Mouse (Mus musculus) cerebellum, adult 11-12 months (tissue): ENCODE data around the gene Grb7.
A peak's percentile ranks its signal among the peaks of the same experiment; 100 is the strongest.

Experiments used
- DNase-seq: peaks from one replicate; pipeline ENCODE4 v3.0.0; 2022

The Grb7 gene

DNA sequence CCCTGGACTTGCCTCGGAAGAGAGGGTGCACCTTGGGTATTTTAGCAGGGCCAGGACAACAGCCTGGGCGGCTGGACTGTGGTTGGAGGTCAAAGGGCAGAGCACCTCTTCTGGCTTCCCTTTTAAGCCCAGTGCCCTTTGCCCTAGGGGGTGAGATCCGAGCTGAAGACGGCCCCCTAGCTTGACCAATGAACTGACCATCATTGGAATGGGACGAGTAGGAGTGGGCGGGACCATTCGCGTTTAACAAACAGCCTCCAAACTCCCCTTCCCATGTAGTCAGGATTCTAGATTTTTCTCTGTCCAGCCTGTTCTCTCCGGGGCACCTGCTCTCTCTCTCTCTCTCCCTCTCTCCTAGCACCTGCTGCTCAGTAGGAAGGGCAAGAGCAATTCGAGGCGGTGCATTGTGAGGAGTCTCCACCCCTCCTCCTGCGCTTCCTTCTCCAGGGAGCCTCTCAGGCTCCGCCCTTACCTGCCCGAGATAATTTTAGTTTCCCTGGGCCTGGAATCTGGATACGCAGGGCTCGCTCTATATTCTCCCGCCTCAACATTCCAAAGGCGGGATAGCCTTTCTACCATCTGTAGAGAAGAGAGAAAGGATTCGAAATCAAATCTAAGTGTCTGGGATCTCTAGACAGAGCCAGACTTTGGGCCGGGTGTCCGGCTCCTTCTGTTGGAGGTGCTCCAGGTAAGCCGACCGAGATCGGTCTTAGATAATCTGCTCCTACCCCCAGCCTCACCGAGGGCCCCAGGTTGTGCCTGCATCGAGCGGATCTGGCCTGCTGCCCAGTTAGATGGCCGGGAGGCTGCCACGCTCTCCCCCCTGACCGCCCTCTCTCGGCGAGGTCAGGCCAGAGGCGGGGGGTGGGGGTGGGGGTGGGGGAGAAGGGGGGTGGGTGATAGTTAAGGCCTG is 624 bp downstream of the Grb7 start:
- peak; percentile 75 for DNase-seq

DNA sequence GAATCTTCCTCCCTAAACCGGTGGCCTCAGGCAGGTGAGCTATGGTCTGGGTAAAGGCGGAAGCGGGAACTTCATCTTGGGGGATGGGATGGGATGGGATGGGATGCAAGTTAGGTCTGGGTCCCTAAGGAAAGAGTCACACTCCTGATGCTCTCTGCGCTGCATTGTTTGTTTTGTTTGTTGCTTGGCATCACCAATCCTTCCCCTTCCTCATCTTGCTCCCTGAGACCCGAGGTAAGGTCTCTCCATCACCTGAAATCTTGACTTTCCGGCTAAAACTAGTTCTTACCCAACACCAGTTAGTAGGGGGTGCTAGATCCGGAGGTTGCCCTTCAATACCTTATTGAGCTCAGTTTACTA is 1.3 kb downstream of the Grb7 start:
- DNase-seq = no peak

DNA sequence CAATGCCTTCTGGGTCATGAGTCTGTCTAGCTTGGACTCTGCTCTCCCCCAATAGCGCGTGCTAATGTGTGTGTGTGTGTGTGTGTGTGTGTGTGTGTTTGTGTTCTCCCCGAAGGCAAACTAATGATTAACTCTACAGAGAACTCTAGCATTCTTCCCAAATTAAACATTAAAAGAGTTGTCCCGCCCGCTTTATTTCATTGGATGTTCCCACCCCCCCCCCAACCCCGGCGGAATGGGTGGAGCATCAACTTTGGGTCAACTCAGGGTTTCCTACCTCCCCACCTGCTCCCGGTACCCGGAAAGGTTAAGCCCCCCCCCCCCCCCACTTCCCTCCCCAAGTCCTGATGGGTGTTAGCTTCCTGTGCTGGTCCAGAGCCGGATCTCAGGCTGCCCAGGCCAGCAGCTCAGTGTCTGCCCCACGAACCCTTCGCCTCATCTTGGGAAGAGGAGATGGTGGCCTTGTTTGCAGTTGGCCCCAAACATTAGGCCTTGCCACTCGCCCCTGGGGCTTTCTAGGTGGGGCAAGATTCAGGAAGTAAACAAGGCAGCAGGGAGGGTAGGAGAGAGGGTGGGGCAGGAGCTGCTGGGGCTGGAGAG is 2.1 kb downstream of the Grb7 start:
- no peak for DNase-seq

DNA sequence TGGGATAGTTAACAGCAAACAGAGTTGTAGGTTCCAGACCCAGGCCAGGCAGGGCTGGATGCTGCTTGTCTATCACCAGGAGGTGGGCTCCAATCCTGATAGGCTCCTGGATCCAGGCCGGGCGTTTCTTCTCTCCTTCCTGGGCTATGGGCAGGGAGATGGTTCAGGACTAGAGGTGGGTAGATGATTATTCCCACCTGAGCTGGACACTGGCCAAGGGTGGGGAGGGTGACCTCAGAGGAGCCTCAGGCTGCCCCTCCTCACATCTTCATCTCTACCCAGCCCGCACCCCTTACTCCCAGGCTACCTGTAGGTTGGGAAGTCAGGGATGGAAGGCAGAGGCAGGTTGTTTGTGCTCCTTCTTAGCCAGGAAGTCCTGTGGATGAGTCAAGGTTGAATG is 3.2 kb downstream of the Grb7 start:
- DNase-seq = peak; percentile 47

DNA sequence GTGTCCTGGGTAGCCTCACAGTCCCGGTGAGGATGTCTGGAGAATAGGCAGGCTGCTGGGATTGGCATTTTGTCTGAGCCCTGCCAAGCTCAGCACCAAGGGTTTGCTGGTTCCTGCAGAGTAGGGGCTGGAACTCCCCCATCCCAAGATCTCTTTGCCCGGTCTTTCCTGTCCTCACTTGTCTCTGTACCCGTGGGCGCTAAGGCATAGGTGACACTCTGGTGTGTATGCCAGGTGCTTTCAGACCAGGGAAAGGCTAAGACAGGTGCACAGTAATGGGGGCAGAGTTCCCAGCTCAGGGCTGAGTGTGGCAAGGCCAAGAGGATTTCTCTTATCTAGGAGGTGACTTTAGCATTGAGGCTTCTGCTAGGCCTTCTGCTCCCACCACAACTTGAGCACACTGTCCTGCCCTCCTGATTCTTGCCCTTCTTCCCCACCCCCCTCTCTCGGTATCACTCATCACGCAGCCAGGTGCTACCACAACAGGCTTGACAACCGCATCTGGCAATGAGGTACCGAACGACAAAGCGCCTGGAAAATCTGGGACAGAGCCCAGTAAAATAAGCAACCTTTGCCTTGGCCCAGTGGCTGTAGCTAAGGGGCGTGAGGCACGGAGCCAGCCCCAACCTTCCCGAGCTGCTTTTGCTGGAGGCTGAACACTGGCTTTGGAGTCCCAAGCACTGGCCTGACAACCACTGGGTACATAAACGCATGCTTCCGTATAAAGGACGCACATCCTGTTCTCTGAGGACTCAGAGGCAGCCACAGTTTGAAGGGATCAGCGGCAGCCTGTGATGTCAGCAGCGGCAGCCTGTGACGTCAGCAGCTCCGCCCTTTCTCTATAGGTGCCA is 4.0 kb downstream of the Grb7 start:
- no peak for DNase-seq

DNA sequence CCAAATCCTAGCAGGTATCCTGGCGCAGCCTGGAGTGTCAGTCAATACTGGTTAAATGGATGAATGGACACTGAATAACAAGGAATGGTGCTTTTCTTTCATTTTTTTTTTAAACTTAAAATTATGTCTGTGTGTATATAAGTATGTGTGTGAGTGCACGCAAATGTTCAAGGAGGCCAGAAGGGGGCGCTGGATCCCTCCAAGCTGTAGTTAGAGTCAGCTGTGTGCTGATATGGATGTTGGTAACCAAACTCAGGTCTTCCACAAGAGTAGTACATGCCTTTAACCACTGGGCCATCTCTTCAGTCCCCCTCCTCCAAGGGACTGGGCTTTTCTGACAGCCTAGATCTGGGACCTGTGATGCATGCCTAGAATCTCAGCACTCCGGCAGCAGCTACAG is 9.3 kb downstream of the Grb7 start:
- no peak for DNase-seq

DNA sequence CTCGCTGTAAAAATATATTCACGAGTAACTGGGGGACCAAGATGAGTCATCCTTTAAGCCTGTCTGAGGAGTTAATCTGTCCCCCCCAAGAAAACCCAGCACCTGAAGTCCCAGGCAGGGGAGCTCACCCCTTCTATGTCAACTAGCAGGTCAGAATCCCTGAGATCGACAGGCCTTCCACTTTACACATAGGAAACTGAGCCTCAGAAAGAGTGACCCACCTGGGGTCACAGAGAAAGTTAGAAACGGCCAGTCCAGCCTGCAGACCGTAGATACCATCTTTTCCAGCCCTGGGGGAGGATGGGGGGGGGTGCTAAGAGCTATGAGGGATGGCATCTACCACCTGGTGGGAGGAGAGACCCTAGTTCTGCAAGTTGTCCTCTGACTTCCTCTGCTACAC is 10.4 kb downstream of the Grb7 start:
- no peak for DNase-seq

DNA sequence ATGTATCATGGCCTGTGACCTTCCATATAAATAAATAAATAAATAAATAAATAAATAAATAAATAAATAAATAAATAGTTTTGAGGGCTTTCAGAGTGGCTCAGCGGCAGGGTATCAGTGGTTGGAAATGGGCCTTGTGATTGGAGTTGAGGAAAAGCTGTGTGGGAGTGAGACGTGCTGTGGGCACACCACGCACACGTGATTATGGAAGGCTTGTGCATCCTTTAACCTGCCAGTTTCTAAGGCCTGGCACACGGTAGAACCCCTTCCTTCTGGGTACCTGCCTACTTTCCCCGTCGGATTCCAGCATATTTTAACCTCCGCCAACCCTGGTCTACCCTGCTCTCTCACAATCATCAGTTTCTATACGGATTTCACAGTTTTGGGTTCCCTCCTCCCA is 10.8 kb downstream of the Grb7 start:
- DNase-seq = no peak

DNA sequence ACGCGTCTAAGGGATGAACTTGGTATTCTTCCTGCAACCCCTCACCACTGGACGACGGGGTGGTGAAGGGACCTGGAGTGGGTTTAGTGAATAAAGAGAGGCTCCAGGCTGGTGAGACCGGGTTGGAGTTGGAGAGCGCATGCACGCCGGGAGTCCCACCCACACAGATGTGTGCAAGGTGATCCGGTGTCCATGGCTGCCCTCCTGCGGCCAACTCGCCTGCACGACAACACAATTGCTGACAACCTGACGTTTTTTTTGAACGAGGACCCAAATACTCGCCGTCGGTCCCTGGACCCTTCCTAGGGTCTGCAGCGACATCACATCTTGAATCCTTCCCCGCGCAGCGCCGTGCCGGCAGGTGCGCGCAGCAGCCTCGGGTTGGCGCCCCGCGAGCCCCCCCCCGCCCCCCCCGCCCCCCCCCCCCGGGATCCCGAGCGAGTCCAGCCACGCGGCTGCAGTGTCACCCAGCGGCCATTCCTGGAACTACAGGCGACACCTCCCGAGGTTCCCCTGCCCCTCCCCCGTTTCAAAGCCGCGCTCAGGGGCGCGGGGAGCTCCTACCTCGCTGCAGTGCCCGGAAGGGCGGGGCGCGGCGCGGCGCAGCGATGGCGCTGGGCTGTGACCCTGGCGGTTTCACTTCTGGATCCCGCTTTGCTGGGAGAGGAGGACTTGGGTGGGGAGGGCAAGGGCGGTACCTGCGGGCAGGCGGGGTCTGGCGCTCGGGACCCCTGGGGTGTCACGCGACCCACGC is 11.3 kb downstream of the Grb7 start:
- DNase-seq = peak; percentile 86

DNA sequence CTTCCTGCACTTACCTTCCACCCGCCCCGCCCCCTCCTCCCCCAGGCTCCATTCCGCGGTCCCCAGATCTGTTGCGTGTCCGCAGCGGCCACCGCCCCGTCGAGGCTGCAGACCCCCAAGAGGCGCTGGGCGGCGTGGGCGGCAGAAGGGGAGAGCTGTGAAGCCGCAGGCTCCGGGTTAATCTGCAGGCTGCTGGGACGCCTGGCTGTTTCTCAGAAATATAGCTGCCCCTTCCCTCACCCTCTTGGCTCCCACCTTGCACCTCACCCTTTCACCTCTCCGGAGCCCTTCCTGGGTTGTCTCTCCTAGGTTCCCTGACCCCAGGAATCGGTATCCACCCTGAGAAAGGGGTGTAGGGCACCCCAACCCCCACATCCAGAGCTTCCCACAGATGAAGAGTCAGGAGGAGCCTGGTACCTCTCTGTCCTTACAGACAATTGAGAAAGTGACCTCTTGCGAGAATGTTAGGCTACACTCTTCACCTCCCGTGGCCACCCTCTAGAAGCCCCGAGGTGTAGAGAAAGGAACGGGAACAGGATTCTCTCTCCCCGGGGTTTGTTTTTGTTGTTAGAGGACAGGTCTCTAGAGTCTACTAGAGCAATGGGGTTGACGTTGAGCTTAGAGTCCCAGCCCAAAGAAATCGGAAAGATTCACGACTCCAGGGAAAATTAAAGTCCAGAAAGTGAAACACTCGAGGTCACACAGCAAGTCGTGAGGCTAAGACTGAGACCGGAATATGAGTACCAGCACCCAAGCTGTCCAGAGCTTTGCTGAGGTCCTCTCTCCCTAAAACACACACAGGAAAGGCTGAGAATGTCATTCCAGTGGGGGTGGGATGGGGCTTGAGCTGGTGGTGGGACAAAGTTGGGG is 12.2 kb downstream of the Grb7 start:
- no peak for DNase-seq

DNA sequence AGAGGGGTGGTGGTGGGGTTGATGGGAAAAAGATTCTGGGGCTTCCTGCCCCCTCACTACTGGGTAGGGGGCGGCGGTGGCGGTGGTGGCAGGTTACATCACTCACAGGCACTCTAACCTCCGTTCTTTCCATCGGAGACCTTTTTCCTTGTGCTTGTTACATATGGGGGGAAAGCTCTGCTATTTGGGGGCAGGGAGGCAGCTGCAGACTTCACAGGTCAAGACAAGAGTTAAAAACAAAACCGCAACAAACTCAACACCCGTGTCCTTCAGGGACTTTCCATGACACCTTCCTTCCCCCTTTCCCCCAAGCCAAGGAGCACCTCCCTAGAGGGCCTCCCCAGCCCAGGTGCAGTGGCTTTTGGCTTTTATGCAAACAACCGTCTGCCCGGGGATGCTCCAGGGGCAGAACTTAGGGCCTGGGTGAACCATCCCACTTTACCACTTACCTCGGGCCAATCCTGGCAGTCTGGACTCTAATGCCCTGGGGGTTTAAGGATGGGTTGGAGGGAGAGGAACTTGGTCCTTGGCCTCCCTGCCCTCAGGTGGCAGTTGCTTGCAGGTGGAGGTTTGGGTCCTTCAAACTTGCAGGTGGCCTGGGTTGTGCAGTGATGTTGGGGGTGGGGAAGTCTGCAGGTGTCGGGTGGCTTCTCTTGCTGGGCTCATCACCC is 13.0 kb downstream of the Grb7 start:
- no peak for DNase-seq

DNA sequence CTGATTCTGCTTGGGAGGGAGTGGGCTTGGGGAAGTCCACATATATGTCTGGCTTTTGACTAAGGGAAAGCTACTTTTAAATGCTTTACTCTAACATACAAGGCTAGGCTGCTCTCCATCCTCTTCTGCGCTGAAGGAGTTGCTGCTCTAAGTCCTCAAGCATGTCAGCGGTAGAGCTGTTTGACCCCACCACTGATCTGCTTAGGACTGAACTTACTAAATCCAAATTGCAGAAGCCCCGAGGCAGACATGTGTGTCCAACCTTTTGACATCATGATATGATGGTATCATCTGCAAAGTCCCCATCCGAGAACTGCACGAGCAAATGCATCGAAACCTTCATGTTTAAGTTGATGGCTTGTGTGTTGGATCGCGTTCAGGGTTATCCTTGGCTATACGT is 13.7 kb downstream of the Grb7 start:
- no peak for DNase-seq

DNA sequence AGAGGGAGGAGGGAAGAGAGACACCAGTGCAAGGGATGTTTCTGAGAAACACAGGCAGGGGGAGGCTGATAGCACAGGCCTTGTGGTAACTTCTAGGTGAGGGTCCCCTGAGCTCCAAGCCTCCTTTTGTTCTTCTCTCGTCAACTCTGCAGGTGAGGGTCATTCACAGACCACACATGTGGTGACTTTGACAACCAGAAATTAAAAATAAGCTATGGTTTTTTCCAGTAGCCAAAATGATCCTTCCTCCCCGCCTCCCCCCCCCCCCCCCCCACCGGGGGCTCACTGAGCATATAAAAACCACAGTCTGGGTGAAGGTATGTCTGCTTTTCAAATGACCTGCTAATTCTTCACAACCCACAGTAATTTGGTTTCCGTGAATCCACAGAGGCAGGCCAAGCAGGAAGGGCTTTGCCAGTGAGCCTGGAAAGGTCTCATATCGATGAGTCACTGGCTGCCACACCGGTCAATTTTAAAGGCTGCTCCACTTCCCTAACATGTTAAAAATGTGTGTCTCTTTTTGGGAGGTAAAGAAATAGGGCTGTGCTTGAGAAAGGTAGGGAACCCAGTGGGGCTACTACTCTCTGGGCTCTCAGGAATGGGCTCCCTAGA is 15.0 kb downstream of the Grb7 start:
- no peak for DNase-seq

DNA sequence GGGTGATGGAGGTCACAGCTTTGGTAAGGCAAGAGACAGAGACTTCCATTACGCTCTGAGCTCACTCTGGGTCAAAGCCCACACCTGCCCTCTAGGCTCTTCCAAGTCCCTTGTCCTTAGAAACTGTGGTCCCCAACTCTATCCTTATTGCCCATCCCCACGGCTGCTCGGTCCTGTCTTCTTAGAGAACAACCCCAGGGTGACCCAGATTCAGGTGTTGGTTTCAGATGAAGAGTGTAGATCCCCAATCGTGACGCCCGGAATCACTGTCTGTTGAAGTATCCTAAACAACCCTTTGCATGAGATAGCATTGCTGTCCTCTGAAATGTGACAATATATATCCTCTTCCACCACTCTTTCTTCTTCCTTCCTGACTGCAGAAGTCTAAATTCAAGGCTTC is 16.1 kb downstream of the Grb7 start:
- no peak for DNase-seq

DNA sequence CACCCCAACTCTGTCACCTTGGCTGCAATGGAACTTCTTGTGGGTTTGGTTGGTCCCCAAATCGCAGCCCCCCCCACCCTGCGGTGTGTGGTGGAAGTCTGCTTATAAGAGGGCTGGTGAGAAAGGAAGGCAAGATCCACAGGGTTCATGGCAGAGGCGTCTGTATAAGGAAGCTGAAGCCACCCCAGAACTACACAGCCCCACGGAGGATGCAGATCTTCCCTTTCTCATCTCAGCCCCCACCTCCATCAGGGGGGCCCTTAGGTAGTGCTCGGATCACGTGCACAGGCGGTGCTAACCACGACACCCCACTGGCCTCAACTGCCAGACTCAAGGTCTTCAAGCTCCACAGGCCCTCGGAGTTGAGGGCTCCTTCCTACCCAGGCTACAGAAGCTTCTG is 17.7 kb downstream of the Grb7 start:
- DNase-seq = no peak

DNA sequence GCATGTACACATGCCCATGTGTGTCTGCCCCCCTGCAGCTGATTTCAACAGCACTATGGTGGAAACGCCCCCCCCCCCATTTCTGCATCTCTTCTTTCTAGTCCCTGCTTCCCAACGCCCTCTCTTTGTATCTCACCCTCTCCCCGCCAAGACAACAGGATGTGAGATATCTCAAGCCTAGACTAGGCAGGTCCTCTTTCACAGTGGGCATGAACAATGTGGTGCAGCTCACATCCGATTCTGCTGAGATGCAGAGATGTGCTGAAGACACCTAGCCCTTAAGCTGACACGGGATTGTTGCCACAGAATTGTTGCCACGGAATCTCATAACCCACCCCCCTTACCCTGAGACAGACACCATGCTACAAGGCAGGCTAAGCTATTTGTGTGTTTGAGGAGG is 18.3 kb downstream of the Grb7 start:
- DNase-seq = no peak

DNA sequence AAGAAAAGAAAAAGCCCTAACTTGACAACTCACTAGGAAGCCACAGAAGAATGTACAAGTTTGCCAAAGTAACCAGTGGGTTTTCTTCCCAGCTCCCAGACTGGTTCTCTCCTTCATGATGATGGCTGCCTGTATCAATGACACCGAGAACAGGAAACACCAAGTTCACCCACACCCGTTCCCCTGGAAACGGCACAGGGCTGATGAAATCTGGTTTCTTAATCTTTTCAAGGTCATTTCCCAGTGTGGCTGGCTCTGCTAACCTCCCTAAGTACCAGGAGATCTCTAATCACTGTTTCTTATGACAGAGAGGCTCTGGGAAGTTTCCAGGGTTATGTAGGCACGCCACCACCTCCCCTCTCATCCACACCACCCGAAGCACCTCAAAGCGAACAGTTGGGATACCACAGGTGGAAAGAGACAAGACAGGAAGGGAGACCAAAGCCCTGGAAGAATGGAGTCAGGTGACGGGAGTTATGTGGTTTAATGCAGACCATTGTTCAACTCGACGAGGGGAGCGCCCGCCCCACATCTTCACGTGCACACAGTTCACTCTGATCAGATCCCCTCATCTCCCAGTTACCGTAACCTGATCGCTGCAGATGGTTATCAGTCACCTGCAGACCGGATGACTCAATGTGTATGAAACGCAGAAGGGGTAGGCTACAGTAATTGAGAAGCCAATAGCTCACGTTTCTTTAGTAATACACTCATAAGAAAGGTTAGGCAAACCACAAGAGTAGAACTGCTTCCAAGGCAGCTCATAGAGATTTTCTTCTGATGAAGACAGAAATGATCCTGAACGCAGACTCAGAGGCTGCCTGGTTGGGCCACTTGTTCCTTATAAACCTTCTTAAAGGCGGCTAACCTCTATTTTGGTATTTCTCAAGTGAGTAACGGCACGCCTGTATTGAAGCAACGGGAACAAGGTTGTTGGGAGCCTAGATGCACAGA is 23.8 kb downstream of the Grb7 start:
- no peak for DNase-seq

DNA sequence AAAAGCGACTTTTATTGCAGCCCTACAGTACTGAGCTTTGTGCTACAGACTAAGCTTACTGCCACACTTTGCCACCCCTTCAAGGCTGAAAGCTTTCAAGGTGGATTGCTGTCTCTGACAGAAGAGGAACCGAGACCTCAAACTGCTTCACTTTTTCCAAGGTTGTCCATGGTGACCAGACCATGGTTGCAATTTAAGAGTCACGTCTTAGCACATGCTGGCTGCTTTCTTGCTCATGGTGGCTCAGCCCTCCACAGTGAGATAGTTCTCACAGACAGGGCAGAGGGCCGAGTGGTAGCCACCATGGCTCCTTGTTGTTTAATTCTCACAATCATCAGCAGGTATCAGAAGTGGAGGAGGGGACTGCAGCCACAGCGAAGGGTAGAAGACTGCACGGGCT is 24.6 kb downstream of the Grb7 start:
- no peak for DNase-seq

DNA sequence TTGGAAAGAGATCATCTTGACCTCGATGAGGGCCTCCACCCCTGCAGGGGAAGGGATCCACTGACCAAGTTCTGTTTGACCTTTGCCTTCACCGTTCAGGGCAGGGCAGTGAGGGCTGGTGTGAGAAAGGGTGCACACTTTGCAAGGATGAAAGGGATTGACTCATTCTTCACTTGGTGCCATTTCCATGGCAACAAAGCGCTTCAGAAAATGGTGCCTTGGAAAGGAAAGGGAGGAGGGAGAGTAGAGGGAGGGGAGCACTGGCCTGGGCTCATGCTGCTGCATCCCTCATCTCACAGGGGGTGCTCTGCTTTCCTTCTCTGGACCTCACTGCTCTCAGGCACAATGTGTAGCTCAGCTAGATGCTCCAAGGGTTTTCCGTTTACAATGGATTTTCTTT is 26.5 kb downstream of the Grb7 start:
- no peak for DNase-seq
